Mouse (Mus musculus): Measurements from ENCODE around the gene Agr2.

DNA sequence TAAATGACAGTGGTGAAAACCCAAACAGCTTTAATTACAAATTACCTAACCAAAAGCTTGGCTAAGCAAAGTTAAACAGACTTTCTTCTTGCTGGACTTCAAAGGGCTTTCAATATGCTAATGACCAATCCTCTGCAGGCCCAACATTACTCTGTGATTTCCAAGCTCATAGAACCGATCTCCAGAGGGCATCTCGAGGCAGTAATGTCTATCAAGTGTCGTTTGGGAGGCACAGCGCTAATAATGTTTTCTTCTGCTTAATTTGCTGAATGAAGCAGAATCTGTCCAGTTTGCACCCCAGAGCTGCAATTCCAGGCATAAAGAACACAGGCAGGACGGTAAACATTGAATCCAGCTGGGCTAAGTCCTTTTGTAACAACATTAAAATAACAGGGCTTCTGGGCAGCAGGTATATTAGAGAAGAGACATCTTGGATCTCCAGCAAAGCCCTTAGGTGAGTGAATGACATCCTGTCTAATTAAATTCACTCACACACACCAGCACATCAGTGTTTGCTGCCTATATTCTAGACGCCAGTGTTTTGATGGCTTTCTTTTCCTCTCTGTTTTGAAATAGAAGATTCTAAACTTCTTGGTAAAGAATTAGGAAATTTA, 15.0 kb upstream of the Agr2 start:
- TF ChIP-seq POLR2A (IDR thresholded peaks at IDR 0.05; ENCODE audit: extremely low read depth, insufficient read depth, low read length) (no peak), CTCF (IDR thresholded peaks at IDR 0.05; ENCODE audit: extremely low read depth, insufficient read depth, low read length) (no peak)

Measured in cortical plate, adult 2 months (tissue).